Mouse (Mus musculus): ENCODE data around the gene Unc79.

DNA sequence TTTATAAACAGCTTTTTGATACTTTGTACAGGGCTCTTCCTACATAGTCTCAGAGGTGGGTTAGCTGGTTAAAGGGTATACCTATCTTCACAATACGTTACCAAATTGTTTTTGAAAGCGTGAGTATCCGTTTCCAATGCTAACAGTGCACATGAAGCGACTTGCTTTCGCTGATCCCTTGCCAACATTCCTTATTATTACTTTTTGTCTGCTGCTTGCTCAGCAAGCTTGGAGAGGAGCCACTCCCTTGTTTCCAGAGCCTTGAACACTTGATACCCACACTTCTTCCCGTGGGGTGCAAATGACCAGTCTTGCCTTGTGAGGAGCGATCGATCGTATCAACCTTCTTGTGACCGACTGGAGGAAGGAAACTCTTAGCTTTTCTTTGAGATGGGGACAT is 112.1 kb downstream of the Unc79 start:
- no peak for TF ChIP-seq CTCF (IDR thresholded peaks at IDR 0.05; ENCODE audit: low read depth, low read length)
- TF ChIP-seq POLR2A (IDR thresholded peaks at IDR 0.05; ENCODE audit: extremely low read depth, insufficient read depth, low read length) = no peak
